Mouse (Mus musculus) midbrain, postnatal 0 days (tissue): Measurements from ENCODE around the gene Dok7. TPM values are rescaled to one million over a fixed set of nuclear protein-coding genes. Genes with fewer than 3 reads are reported as not detected.

ENCODE experiments used
- ATAC-seq: fragments of 200-750 bp; cut with Nextera tagmentation; 2 replicates; pipeline ENCODE4 v1.8.0; 2017; ENCODE audit warnings: moderate number of reproducible peaks, mild to moderate bottlenecking, moderate TSS enrichment, moderate library complexity; ENCODE audit not compliant: low FRiP score
- DNase-seq: peaks from one replicate; pipeline ENCODE4 v3.0.0-alpha.2; 2015; ENCODE audit warnings: low spot score
- H3K27ac ChIP-seq: fragments of 300-500 bp; sonication (generic); 2 replicates; pipeline ENCODE4 v1.5.1; 2014; ENCODE audit warnings: low read depth, mild to moderate bottlenecking, low read length, mixed read lengths
- H3K27me3 ChIP-seq: fragments of 300-500 bp; sonication (generic); 2 replicates; pipeline ENCODE4 v1.6.1; 2014; ENCODE audit warnings: low read length, control low read depth, mixed read lengths; ENCODE audit not compliant: insufficient read depth
- H3K36me3 ChIP-seq: fragments of 300-500 bp; sonication (generic); 2 replicates; pipeline ENCODE4 v1.6.1; 2014; ENCODE audit warnings: low read length, control low read depth, mixed read lengths; ENCODE audit not compliant: insufficient read depth
- H3K4me1 ChIP-seq: fragments of 300-500 bp; sonication (generic); 2 replicates; pipeline ENCODE4 v1.6.1; 2014; ENCODE audit warnings: mild to moderate bottlenecking, control low read depth, antibody characterized with exemption, low read length, mixed read lengths; ENCODE audit not compliant: insufficient read depth
- H3K4me2 ChIP-seq: fragments of 300-500 bp; sonication (generic); 2 replicates; pipeline ENCODE4 v1.6.1; 2014; ENCODE audit warnings: low read depth, mild to moderate bottlenecking, low read length, mixed read lengths; ENCODE audit not compliant: poor library complexity, severe bottlenecking
- H3K4me3 ChIP-seq: fragments of 300-500 bp; sonication (generic); 2 replicates; pipeline ENCODE4 v1.5.1; 2014; ENCODE audit warnings: low read depth, mild to moderate bottlenecking, low read length, moderate library complexity
- H3K9ac ChIP-seq: fragments of 300-500 bp; sonication (generic); replicated peaks from 2 replicates; pipeline ENCODE4 v1.6.1; 2014; ENCODE audit warnings: mild to moderate bottlenecking, low read length, moderate library complexity, mixed read lengths; ENCODE audit not compliant: poor library complexity, severe bottlenecking
- H3K9me3 ChIP-seq: fragments of 300-500 bp; sonication (generic); 2 replicates; pipeline ENCODE4 v1.6.1; 2016; ENCODE audit warnings: low read length, control low read depth
- CTCF ChIP-seq: IDR thresholded peaks from 2 replicates; pipeline ENCODE4 v1.5.1; 2016; ENCODE audit warnings: antibody characterized with exemption, mild to moderate bottlenecking
- WGBS: fragments of 180-500 bp; shearing (Covaris S2); extraction: QIAGEN DNeasy Blood & Tissue Kit; methylation state at CpG from one replicate; pipeline ENCODE4 v1.1.7; 2014; 5-methylcytosine and 5-hydroxymethylcytosine counted together
- polyA plus RNA-seq: library from polyadenylated mRNA; unstranded; fragments of >200 nt; fragmentation: Nextera tagmentation; extraction: Ambion mirVana; gene quantifications from 2 replicates; pipeline ENCODE4 v1.2.1, GENCODE M21; 2015
- total RNA-seq: library from RNA; depleted of rRNA; stranded (reverse); fragments of >200 nt; gene quantifications from 2 replicates; pipeline ENCODE4 v1.2.3, GENCODE M21; 2014

Dok7 gene
- total and polyA plus RNA-seq, 2 experiments from 2014 or later = 10.8 to 25.1 TPM

DNA sequence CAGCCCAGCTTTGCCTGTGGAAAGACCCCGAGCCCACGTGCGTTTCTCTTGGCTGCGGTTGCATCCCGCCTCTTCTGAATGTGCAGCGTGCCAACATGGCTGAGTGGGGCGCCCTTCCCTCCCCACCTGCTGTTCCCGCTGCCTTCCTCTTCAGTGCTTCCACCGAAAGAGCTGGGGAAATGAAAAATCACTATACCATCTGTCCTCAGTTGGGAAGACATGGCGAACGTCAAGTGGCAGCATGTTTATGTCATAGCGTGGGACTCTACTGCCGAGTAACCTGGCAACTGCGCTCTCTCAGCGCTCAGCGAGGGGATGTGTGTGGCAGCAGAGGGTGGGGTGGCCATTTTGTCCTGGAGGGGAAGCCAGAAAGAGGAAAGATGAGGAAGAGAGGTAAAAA, 72.6 kb downstream of the Dok7 start:
- Histone ChIP-seq H3K9me3 (no peaks in the 10 kb centered on the region), H3K27me3 (no peaks in the 10 kb centered on the region), H3K4me2 (no peak overlapping the region), H3K27ac (no peak overlapping the region), H3K36me3 (no peaks in the 10 kb centered on the region), H3K4me3 (no peak overlapping the region), H3K4me1 (no peaks in the 10 kb centered on the region), H3K9ac (no peak overlapping the region)
- no peak for TF ChIP-seq CTCF
- 92% methylated on average over 16 of the region's 16 CpGs for WGBS
- ATAC-seq = no peak
- DNase-seq = peak; percentile 39

DNA sequence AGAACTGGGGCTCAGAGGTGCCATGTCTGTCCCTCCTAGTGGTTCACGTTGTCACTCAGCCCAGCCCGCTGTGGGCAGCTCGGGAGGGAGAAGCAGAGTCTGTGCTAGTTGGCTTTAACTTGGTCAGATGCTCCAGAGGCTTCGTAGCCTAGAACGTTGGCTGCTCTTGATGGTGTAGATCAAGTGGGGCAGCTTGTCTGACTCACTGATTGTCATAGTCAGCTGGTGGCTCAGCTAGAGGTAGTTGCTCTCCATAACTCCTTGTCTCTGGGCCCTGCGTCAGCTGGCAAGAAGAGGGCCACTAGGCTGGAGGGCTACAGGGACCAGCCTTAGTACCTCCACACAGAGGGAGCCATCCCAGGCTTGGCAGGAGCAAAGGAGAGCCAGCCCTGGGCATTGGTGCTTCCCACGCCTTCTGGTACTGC, 73.2 kb downstream of the Dok7 start:
- DNase-seq (no peak), ATAC-seq (no peak)
- TF ChIP-seq CTCF = no peak
- Histone ChIP-seq H3K27ac (no peak overlapping the region), H3K9ac (no peak overlapping the region), H3K4me3 (no peak overlapping the region), H3K27me3 (no peaks in the 10 kb centered on the region), H3K4me1 (no peaks in the 10 kb centered on the region), H3K36me3 (no peaks in the 10 kb centered on the region), H3K4me2 (no peak overlapping the region), H3K9me3 (no peaks in the 10 kb centered on the region)
- WGBS = 89% methylated on average over 7 of the region's 7 CpGs

DNA sequence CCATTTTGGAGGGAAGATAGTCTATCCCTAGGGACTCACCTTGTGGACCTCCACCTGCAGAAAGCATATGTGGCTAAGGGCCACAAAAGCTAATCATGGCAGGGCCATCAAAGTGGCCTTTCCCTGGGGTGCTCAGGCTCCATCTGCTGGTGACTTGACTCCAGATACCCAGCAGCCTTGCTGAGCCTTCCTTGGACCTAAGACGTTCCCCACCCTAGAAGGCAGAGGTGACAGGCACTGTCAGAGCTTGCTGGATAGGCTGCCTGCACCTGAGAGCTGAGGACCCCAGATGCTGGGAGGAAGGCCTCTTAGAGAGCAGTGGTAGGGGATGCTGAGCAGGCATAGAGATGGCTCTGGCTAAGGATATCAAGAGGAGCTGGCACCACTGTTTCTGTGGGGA, 74.7 kb downstream of the Dok7 start:
- no peaks in the 10 kb centered on the region for H3K4me1 ChIP-seq
- H3K27me3 ChIP-seq = no peaks in the 10 kb centered on the region
- H3K27ac ChIP-seq = no peak overlapping the region
- H3K9me3 ChIP-seq = no peaks in the 10 kb centered on the region
- H3K9ac ChIP-seq = no peak overlapping the region
- H3K4me3 ChIP-seq = no peak overlapping the region
- DNase-seq (no peak), ATAC-seq (no peak)
- H3K36me3 ChIP-seq = no peaks in the 10 kb centered on the region
- H3K4me2 ChIP-seq = no peak overlapping the region
- TF ChIP-seq CTCF = peak; percentile 33; the same call in 1 of the 2 replicates
- WGBS = 33% methylated on average over 1 of the region's 1 CpGs

DNA sequence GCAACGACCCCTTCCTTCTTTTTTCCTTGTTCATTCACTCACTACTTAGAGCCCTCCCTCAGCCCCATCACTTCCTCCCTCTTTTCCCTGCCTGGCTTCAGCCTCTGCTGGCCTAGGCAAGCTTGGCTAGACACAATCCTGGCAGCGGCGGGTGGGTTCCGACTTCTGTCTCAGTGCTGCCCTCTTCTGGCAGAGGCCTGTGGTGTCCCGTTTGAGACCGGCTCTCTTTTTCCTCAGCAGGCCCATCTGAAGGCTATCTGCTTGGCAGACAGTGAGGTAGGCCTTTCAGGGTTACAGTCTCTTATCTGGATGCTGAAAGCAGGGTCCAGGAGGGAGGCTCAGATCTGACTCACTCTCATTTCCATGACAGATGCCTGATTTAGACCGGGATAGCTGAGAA, 75.2 kb downstream of the Dok7 start:
- Histone ChIP-seq H3K36me3 (no peaks in the 10 kb centered on the region), H3K4me2 (no peak overlapping the region), H3K4me1 (no peaks in the 10 kb centered on the region), H3K27me3 (no peaks in the 10 kb centered on the region), H3K4me3 (no peak overlapping the region), H3K27ac (no peak overlapping the region), H3K9me3 (no peaks in the 10 kb centered on the region), H3K9ac (no peak overlapping the region)
- ATAC-seq (no peak), DNase-seq (peak; percentile 91)
- TF ChIP-seq CTCF = peak; percentile 83
- 4% methylated on average over 7 of the region's 7 CpGs for WGBS

DNA sequence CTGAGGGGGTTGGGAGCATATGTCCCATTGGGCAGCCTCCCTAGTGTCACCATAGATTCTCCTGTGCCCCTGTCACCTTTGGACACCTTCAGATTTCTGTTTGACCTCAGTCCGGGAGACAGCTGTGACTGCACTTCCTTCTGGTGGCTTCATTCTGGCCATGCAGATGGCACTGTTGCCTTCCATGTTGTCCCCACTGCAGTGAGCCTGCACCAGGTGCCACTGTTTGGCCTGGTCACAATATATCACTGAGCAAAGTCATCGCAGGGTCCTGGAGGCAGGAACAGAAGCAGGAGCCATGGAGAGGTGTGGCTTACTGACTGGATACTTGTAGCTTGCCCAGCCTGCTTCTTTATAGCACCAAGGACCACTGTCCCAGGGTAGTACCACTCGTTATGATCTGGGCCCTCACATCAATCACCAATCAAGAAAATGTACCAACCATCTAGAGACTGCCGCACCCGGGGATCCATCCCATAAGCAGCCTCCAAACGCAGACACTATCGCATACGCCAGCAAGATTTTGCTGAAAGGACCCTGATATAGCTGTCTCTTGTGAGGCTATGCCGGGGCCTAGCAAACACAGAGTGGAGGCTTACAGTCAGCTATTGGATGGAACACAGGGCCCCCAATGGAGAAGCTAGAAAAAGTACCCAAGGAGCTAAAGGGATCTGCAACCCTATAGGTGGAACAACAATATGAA, 75.9 kb downstream of the Dok7 start:
- Histone ChIP-seq H3K9ac (no peak overlapping the region), H3K4me2 (no peak overlapping the region), H3K9me3 (no peaks in the 10 kb centered on the region), H3K4me3 (no peak overlapping the region), H3K27me3 (no peaks in the 10 kb centered on the region), H3K27ac (no peak overlapping the region), H3K36me3 (no peaks in the 10 kb centered on the region), H3K4me1 (no peaks in the 10 kb centered on the region)
- DNase-seq = no peak
- WGBS = 93% methylated on average over 9 of the region's 9 CpGs
- no peak for TF ChIP-seq CTCF
- ATAC-seq = no peak

DNA sequence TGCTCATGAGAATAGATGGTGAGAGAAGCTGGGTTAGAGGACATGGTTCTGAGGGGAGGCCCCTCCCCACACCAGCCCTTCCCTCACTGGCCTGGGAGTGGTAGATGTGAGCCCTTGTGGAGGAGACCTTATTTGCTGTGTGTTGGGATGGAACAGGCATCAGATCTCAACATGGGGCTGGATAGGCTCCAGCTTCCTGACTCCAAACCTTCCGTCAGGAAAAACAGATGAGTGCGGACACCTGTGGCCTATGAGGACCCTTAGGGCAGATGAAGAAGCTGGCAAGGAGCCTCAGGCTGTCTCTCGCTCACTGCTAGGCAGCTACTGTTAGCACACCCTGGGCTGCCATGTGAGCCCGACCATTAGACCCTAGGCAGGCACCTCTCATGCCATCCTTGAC, 76.9 kb downstream of the Dok7 start:
- TF ChIP-seq CTCF = no peak
- no peak for ATAC-seq
- DNase-seq = no peak
- WGBS = 88% methylated on average over 4 of the region's 4 CpGs
- H3K27ac ChIP-seq = no peak overlapping the region
- H3K4me2 ChIP-seq = no peak overlapping the region
- H3K36me3 ChIP-seq = no peaks in the 10 kb centered on the region
- H3K9ac ChIP-seq = no peak overlapping the region
- H3K27me3 ChIP-seq = no peaks in the 10 kb centered on the region
- no peak overlapping the region for H3K4me3 ChIP-seq
- H3K9me3 ChIP-seq = no peaks in the 10 kb centered on the region
- H3K4me1 ChIP-seq = no peaks in the 10 kb centered on the region
